Mouse (Mus musculus): ENCODE measurements at regions not wholly inside any gene's neighbourhood (a gene's known extent, or its start where the extent isn't known, plus 50 kb on each side); places are given as distances from the start of the nearest gene placed in this dataset.

- DNase-seq (ENCODE audit: low spot score in 2 of 2), result no peak
These were observed 705.8 kb upstream of the Ddx18 start for GRCm38 (mm10) chr1:122273579-122273978.

GRCm38 (mm10) chr1:122243031-122243430, 675.2 kb upstream of the Ddx18 start:
- DNase-seq (ENCODE audit: low spot score in 2 of 2), result no peak

GRCm38 (mm10) chr1:122241511-122241910, 673.7 kb upstream of the Ddx18 start:
- DNase-seq (ENCODE audit: low spot score in 2 of 2), result no peak

GRCm38 (mm10) chr1:122230442-122230841, 662.7 kb upstream of the Ddx18 start:
- DNase-seq (ENCODE audit: low spot score in 2 of 2), result no peak

GRCm38 (mm10) chr1:122212484-122212883, 644.7 kb upstream of the Ddx18 start:
- DNase-seq (ENCODE audit: low spot score in 2 of 2), result peak in 1 of 2 experiments; percentile 21

GRCm38 (mm10) chr1:122208619-122209018, 640.8 kb upstream of the Ddx18 start:
- DNase-seq (ENCODE audit: low spot score in 2 of 2), result no peak

GRCm38 (mm10) chr1:122169547-122169946, 601.8 kb upstream of the Ddx18 start:
- DNase-seq (ENCODE audit: low spot score in 2 of 2), result no peak

- no peak for DNase-seq (ENCODE audit: low spot score in 2 of 2)
These were observed 594.0 kb upstream of the Ddx18 start for GRCm38 (mm10) chr1:122161798-122162197.

GRCm38 (mm10) chr1:122141362-122141761, 573.6 kb upstream of the Ddx18 start:
- DNase-seq (ENCODE audit: low spot score in 2 of 2), result no peak

GRCm38 (mm10) chr1:122123954-122124353, 556.2 kb upstream of the Ddx18 start:
- no peak for DNase-seq (ENCODE audit: low spot score in 2 of 2)

GRCm38 (mm10) chr1:122095726-122096125, 527.9 kb upstream of the Ddx18 start:
- no peak for DNase-seq (ENCODE audit: low spot score in 2 of 2)

GRCm38 (mm10) chr1:122082481-122082880, 514.7 kb upstream of the Ddx18 start:
- no peak for DNase-seq (ENCODE audit: low spot score in 2 of 2)

- no peak for DNase-seq (ENCODE audit: low spot score in 2 of 2)
These were observed 508.3 kb upstream of the Ddx18 start for GRCm38 (mm10) chr1:122076085-122076484.

GRCm38 (mm10) chr1:122055146-122055545, 487.4 kb upstream of the Ddx18 start:
- no peak for DNase-seq (ENCODE audit: low spot score in 2 of 2)

- DNase-seq (ENCODE audit: low spot score in 2 of 2), result peak; percentile 12 to 82
These were observed 480.4 kb upstream of the Ddx18 start for GRCm38 (mm10) chr1:122048112-122048725.

- DNase-seq (ENCODE audit: low spot score in 2 of 2), result peak in 1 of 2 experiments; percentile 13
These were observed 476.1 kb upstream of the Ddx18 start for GRCm38 (mm10) chr1:122043896-122044295.

GRCm38 (mm10) chr1:122043114-122043513, 475.3 kb upstream of the Ddx18 start:
- peak in 1 of 2 experiments; percentile 13 for DNase-seq (ENCODE audit: low spot score in 2 of 2)

GRCm38 (mm10) chr1:122007749-122008148, 440.0 kb upstream of the Ddx18 start:
- no peak for DNase-seq (ENCODE audit: low spot score in 2 of 2)

- no peak for DNase-seq (ENCODE audit: low spot score in 2 of 2)
These were observed 428.7 kb upstream of the Ddx18 start for GRCm38 (mm10) chr1:121996461-121996860.

- no peak for DNase-seq (ENCODE audit: low spot score in 2 of 2)
These were observed 422.9 kb upstream of the Ddx18 start for GRCm38 (mm10) chr1:121990653-121991052.

GRCm38 (mm10) chr1:121958942-121959341, 391.2 kb upstream of the Ddx18 start:
- DNase-seq (ENCODE audit: low spot score in 2 of 2), result no peak

- DNase-seq (ENCODE audit: low spot score in 2 of 2), result no peak
These were observed 368.1 kb upstream of the Ddx18 start for GRCm38 (mm10) chr1:121935911-121936310.

All from left cerebral cortex, adult 8-10 months (tissue).